Mouse (Mus musculus) heart, embryonic 14.5 days (tissue): ENCODE data around the gene Psmd6. TPM values are rescaled to one million over a fixed set of nuclear protein-coding genes. Genes with fewer than 3 reads are reported as not detected.
A peak's percentile ranks its signal among the peaks of the same experiment; 100 is the strongest.

Source experiments
- ATAC-seq: fragments of 200-750 bp; cut with Nextera tagmentation; 2 replicates; pipeline ENCODE4 v1.8.0; 2017; ENCODE audit warnings: low read depth, moderate TSS enrichment; ENCODE audit not compliant: insufficient number of reproducible peaks, insufficient read depth, low FRiP score
- H3K27ac ChIP-seq, 2 experiments: fragments of 200-500 bp in 1 of 2; fragments of 300-500 bp in 1 of 2; sonication (generic) in 1 of 2; replicated peaks in 1 of 2; 2 replicates each; pipeline ENCODE4 v1.5.1; 2012 to 2014; ENCODE audit warnings: low read depth in 2 of 2, low read length in 2 of 2, control low read depth in 1 of 2, mild to moderate bottlenecking in 1 of 2, mixed read lengths in 1 of 2; ENCODE audit not compliant: control insufficient read depth in 1 of 2, insufficient read depth in 1 of 2
- H3K27me3 ChIP-seq: fragments of 300-500 bp; sonication (generic); 2 replicates; pipeline ENCODE4 v1.6.1; 2014; ENCODE audit warnings: mild to moderate bottlenecking, low read length, control low read depth; ENCODE audit not compliant: control insufficient read depth, insufficient read depth
- H3K36me3 ChIP-seq: fragments of 300-500 bp; sonication (generic); 2 replicates; pipeline ENCODE4 v1.6.1; 2014; ENCODE audit warnings: mild to moderate bottlenecking, control low read depth, low read length, mixed read lengths; ENCODE audit not compliant: control insufficient read depth, insufficient read depth
- H3K4me1 ChIP-seq, 2 experiments: fragments of 200-500 bp in 1 of 2; fragments of 300-500 bp in 1 of 2; sonication (generic) in 1 of 2; 2 replicates each; pipeline ENCODE4 v1.6.1; 2012 to 2014; ENCODE audit warnings: low read length in 2 of 2, control low read depth in 1 of 2, mixed read lengths in 1 of 2; ENCODE audit not compliant: control insufficient read depth in 2 of 2, insufficient read depth in 2 of 2
- H3K4me2 ChIP-seq: fragments of 300-500 bp; sonication (generic); 2 replicates; pipeline ENCODE4 v1.6.1; 2014; ENCODE audit warnings: mild to moderate bottlenecking, low read length
- H3K4me3 ChIP-seq, 2 experiments: fragments of 200-500 bp in 1 of 2; fragments of 300-500 bp in 1 of 2; sonication (generic) in 1 of 2; 2 replicates each; pipeline ENCODE4 v1.5.1; 2012 to 2014; ENCODE audit warnings: low read length in 2 of 2, mild to moderate bottlenecking in 2 of 2, control low read depth in 1 of 2, low read depth in 1 of 2, moderate library complexity in 1 of 2; ENCODE audit not compliant: control insufficient read depth in 1 of 2, insufficient read depth in 1 of 2
- H3K9ac ChIP-seq: fragments of 300-500 bp; sonication (generic); 2 replicates; pipeline ENCODE4 v1.6.1; 2014; ENCODE audit warnings: mild to moderate bottlenecking, low read length
- H3K9me3 ChIP-seq: fragments of 300-500 bp; sonication (generic); 2 replicates; pipeline ENCODE4 v1.6.1; 2016; ENCODE audit warnings: low read length, control low read depth; ENCODE audit not compliant: control insufficient read depth
- WGBS: fragments of 180-500 bp; shearing (Covaris S2); extraction: QIAGEN DNeasy Blood & Tissue Kit; methylation state at CpG from one replicate; pipeline ENCODE4 v1.1.7; 2014; 5-methylcytosine and 5-hydroxymethylcytosine counted together
- polyA plus RNA-seq: library from polyadenylated mRNA; unstranded; fragments of >200 nt; fragmentation: Nextera tagmentation; extraction: Ambion mirVana; gene quantifications from 2 replicates; pipeline ENCODE4 v1.2.1, GENCODE M21; 2014

Psmd6 gene
- polyA plus RNA-seq, 1 experiment from 2014 or later: 182 TPM

- no peak overlapping the region for H3K4me3 ChIP-seq
- no peaks in the 10 kb centered on the region for H3K27me3 ChIP-seq
- no peak overlapping the region for H3K9ac ChIP-seq
- no peaks in the 10 kb centered on the region for H3K9me3 ChIP-seq
- H3K4me1 ChIP-seq: peaks cover 2 to 21% of the 10 kb centered on the region in 2 experiments; a peak in 3 of 4 replicates
- H3K4me2 ChIP-seq: no peak overlapping the region
- WGBS: 48% methylated on average over 6 of the region's 6 CpGs
- H3K27ac ChIP-seq: no peak overlapping the region
- ATAC-seq: no peak
- peaks cover 6% of the 10 kb centered on the region; the same call in 1 of the 2 replicates for H3K36me3 ChIP-seq
Observed at GRCm38 (mm10) chr14:14070541-14071315, 50.1 kb downstream of the Psmd6 start.

GRCm38 (mm10) chr14:14068553-14068952 is 52.2 kb downstream of the Psmd6 start:
- Histone ChIP-seq H3K4me3 (no peak overlapping the region), H3K27me3 (no peaks in the 10 kb centered on the region), H3K27ac (peak overlapping the region; percentile 74 to 76; a peak in 3 of 4 replicates), H3K9me3 (no peaks in the 10 kb centered on the region), H3K4me2 (peak overlapping the region; percentile 63), H3K9ac (no peak overlapping the region), H3K4me1 (peaks cover 2 to 27% of the 10 kb centered on the region in 2 experiments; a peak in 3 of 4 replicates), H3K36me3 (peaks cover 6% of the 10 kb centered on the region; the same call in 1 of the 2 replicates)
- 60% methylated on average over 3 of the region's 3 CpGs for WGBS
- ATAC-seq: no peak

- 12% methylated on average over 10 of the region's 10 CpGs for WGBS
- Histone ChIP-seq H3K9ac (peak overlapping the region; percentile 57; the same call in 1 of the 2 replicates), H3K27ac (peak overlapping the region; percentile 74 to 76), H3K36me3 (peaks cover 6% of the 10 kb centered on the region; the same call in 1 of the 2 replicates), H3K9me3 (no peaks in the 10 kb centered on the region), H3K4me2 (peak overlapping the region; percentile 63), H3K4me1 (peaks cover 2 to 27% of the 10 kb centered on the region in 2 experiments; a peak in 3 of 4 replicates), H3K27me3 (no peaks in the 10 kb centered on the region), H3K4me3 (peak overlapping the region; percentile 23 to 36)
- ATAC-seq: peak; percentile 51; the same call in 1 of the 2 replicates
Observed at GRCm38 (mm10) chr14:14067648-14068472, 52.9 kb downstream of the Psmd6 start.

- WGBS: 76% methylated on average over 6 of the region's 6 CpGs
- Histone ChIP-seq H3K4me2 (no peak overlapping the region), H3K9ac (no peak overlapping the region), H3K27ac (no peak overlapping the region), H3K27me3 (no peaks in the 10 kb centered on the region), H3K9me3 (no peaks in the 10 kb centered on the region), H3K4me1 (peaks cover 2 to 27% of the 10 kb centered on the region in 2 experiments; a peak in 3 of 4 replicates), H3K4me3 (no peak overlapping the region), H3K36me3 (peaks cover 6% of the 10 kb centered on the region)
- no peak for ATAC-seq
Observed at GRCm38 (mm10) chr14:14066241-14066640, 54.5 kb downstream of the Psmd6 start.

- no peaks in the 10 kb centered on the region for H3K27me3 ChIP-seq
- peaks cover 4% of the 10 kb centered on the region for H3K36me3 ChIP-seq
- WGBS: 62% methylated on average over 4 of the region's 4 CpGs
- no peak overlapping the region for H3K9ac ChIP-seq
- H3K4me3 ChIP-seq: no peak overlapping the region
- no peak overlapping the region for H3K27ac ChIP-seq
- ATAC-seq: no peak
- H3K4me2 ChIP-seq: no peak overlapping the region
- H3K4me1 ChIP-seq: peaks cover 2 to 23% of the 10 kb centered on the region in 2 experiments; a peak in 3 of 4 replicates
- H3K9me3 ChIP-seq: no peaks in the 10 kb centered on the region
Observed at GRCm38 (mm10) chr14:14065142-14065498, 55.7 kb downstream of the Psmd6 start.

GRCm38 (mm10) chr14:14064486-14065141 is 56.2 kb downstream of the Psmd6 start:
- 52% methylated on average over 5 of the region's 5 CpGs for WGBS
- Histone ChIP-seq H3K9ac (no peak overlapping the region), H3K27me3 (no peaks in the 10 kb centered on the region), H3K36me3 (no peaks in the 10 kb centered on the region; the same call in 1 of the 2 replicates), H3K4me3 (no peak overlapping the region), H3K9me3 (no peaks in the 10 kb centered on the region), H3K4me1 (peaks cover 2 to 22% of the 10 kb centered on the region in 2 experiments; a peak in 3 of 4 replicates), H3K4me2 (no peak overlapping the region), H3K27ac (no peak overlapping the region)
- ATAC-seq: no peak

- Histone ChIP-seq H3K27me3 (no peaks in the 10 kb centered on the region), H3K9ac (no peak overlapping the region), H3K4me1 (peaks cover 2 to 18% of the 10 kb centered on the region in 2 experiments; a peak in 3 of 4 replicates), H3K4me3 (no peak overlapping the region), H3K4me2 (no peak overlapping the region), H3K9me3 (no peaks in the 10 kb centered on the region), H3K27ac (no peak overlapping the region), H3K36me3 (peaks cover 4% of the 10 kb centered on the region; the same call in 1 of the 2 replicates)
- 70% methylated on average over 5 of the region's 5 CpGs for WGBS
- no peak for ATAC-seq
Observed at GRCm38 (mm10) chr14:14063382-14063781, 57.4 kb downstream of the Psmd6 start.
